Mouse (Mus musculus): ENCODE data around the gene Tmem126a. TPM values are rescaled to one million over a fixed set of nuclear protein-coding genes. Genes with fewer than 3 reads are reported as not detected.
A peak's percentile ranks its signal among the peaks of the same experiment; 100 is the strongest.

Tmem126a gene
- polyA plus RNA-seq, 1 experiment = 82.0 TPM

GRCm38 (mm10) chr7:90427006-90427405 is 30.0 kb downstream of the Tmem126a start:
- Histone ChIP-seq H3ac (ENCODE audit: control insufficient read depth, insufficient read length, low read depth) (no peak overlapping the region), H3K79me2 (ENCODE audit: control insufficient read depth, insufficient read depth) (no peaks in the 10 kb centered on the region), H3K36me3 (ENCODE audit: control insufficient read depth, insufficient read depth) (no peaks in the 10 kb centered on the region), H3K4me3 (ENCODE audit: insufficient read depth, poor library complexity, severe bottlenecking) (no peak overlapping the region), H3K79me3 (ENCODE audit: low read depth) (no peaks in the 10 kb centered on the region), H3K27me3 (ENCODE audit: control insufficient read depth, insufficient read depth, insufficient read length) (peaks cover 5% of the 10 kb centered on the region)
- TF ChIP-seq CEBPB (IDR thresholded peaks at IDR 0.05; ENCODE audit: low read depth) = no peak
- TF ChIP-seq MAX (IDR thresholded peaks at IDR 0.05) = no peak
- no peak for TF ChIP-seq MYOD1 (IDR thresholded peaks at IDR 0.05; ENCODE audit: control insufficient read depth, insufficient read length, low read depth)
- TF ChIP-seq USF1 (IDR thresholded peaks at IDR 0.05; ENCODE audit: low read depth) = no peak
- no peak for TF ChIP-seq FOSL1 (IDR thresholded peaks at IDR 0.05; ENCODE audit: insufficient read depth, low read length, poor library complexity, severe bottlenecking)
- no peak for TF ChIP-seq MYOG (IDR thresholded peaks at IDR 0.05; ENCODE audit: control insufficient read depth, extremely low read depth, insufficient read length)
- TF ChIP-seq CTCF (IDR thresholded peaks at IDR 0.05; ENCODE audit: control insufficient read depth, insufficient read depth, insufficient read length) = no peak

- H3K79me3 ChIP-seq (ENCODE audit: low read depth) = no peaks in the 10 kb centered on the region
- H3K4me3 ChIP-seq (ENCODE audit: insufficient read depth, poor library complexity, severe bottlenecking) = no peak within 1 kb of the TSS
- peak within 1 kb of the TSS; percentile 21 for H3ac ChIP-seq (ENCODE audit: control insufficient read depth, insufficient read length, low read depth)
- H3K36me3 ChIP-seq (ENCODE audit: control insufficient read depth, insufficient read depth) = no peaks in the 10 kb centered on the region
- peaks cover 5% of the 10 kb centered on the region for H3K27me3 ChIP-seq (ENCODE audit: control insufficient read depth, insufficient read depth, insufficient read length)
- H3K79me2 ChIP-seq (ENCODE audit: control insufficient read depth, insufficient read depth) = no peaks in the 10 kb centered on the region
- TF ChIP-seq FOSL1 (IDR thresholded peaks at IDR 0.05; ENCODE audit: insufficient read depth, low read length, poor library complexity, severe bottlenecking) = no peak
- TF ChIP-seq USF1 (IDR thresholded peaks at IDR 0.05; ENCODE audit: low read depth) = no peak
- no peak for TF ChIP-seq MYOD1 (IDR thresholded peaks at IDR 0.05; ENCODE audit: control insufficient read depth, insufficient read length, low read depth)
- no peak for TF ChIP-seq CEBPB (IDR thresholded peaks at IDR 0.05; ENCODE audit: low read depth)
- TF ChIP-seq MYOG (IDR thresholded peaks at IDR 0.05; ENCODE audit: control insufficient read depth, extremely low read depth, insufficient read length) = no peak
- no peak for TF ChIP-seq MAX (IDR thresholded peaks at IDR 0.05)
- no peak for TF ChIP-seq CTCF (IDR thresholded peaks at IDR 0.05; ENCODE audit: control insufficient read depth, insufficient read depth, insufficient read length)
Measured at GRCm38 (mm10) chr7:90426020-90427001, 30.7 kb downstream of the Tmem126a start, which contains the start of gene Ccdc89. Gene Ccdc89 (plus strand): TSS chr7:90426577.

- H3K79me2 ChIP-seq (ENCODE audit: control insufficient read depth, insufficient read depth) = no peaks in the 10 kb centered on the region
- H3K4me3 ChIP-seq (ENCODE audit: insufficient read depth, poor library complexity, severe bottlenecking) = no peak overlapping the region
- no peaks in the 10 kb centered on the region for H3K27me3 ChIP-seq (ENCODE audit: control insufficient read depth, insufficient read depth, insufficient read length)
- H3ac ChIP-seq (ENCODE audit: control insufficient read depth, insufficient read length, low read depth) = no peak overlapping the region
- H3K36me3 ChIP-seq (ENCODE audit: control insufficient read depth, insufficient read depth) = no peaks in the 10 kb centered on the region
- TF ChIP-seq USF1 (IDR thresholded peaks at IDR 0.05; ENCODE audit: low read depth) = no peak
- TF ChIP-seq MAX (IDR thresholded peaks at IDR 0.05) = no peak
- TF ChIP-seq MYOD1 (IDR thresholded peaks at IDR 0.05; ENCODE audit: control insufficient read depth, insufficient read length, low read depth) = no peak
- TF ChIP-seq MYOG (IDR thresholded peaks at IDR 0.05; ENCODE audit: control insufficient read depth, extremely low read depth, insufficient read length) = no peak
- no peak for TF ChIP-seq FOSL1 (IDR thresholded peaks at IDR 0.05; ENCODE audit: insufficient read depth, low read length, poor library complexity, severe bottlenecking)
- TF ChIP-seq CTCF (IDR thresholded peaks at IDR 0.05; ENCODE audit: control insufficient read depth, insufficient read depth, insufficient read length) = no peak
- no peak for TF ChIP-seq CEBPB (IDR thresholded peaks at IDR 0.05; ENCODE audit: low read depth)
- H3K79me3 ChIP-seq (ENCODE audit: low read depth) = no peaks in the 10 kb centered on the region
Measured at GRCm38 (mm10) chr7:90409934-90410333, 47.1 kb downstream of the Tmem126a start.

Other genes with a start within 250 kb of the Tmem126a start
- not detected for gene Ccdc83, start 191.5 kb downstream of the Tmem126a start, polyA plus RNA-seq (2012; fragmentation: generic; extraction: Trizol)
- 21.9 TPM for gene Sytl2, start 155.0 kb downstream of the Tmem126a start, polyA plus RNA-seq (2012; fragmentation: generic; extraction: Trizol)
- 0.25 TPM for gene Ccdc89, start 30.7 kb downstream of the Tmem126a start, polyA plus RNA-seq (2012; fragmentation: generic; extraction: Trizol)
- 17.0 TPM for gene Crebzf, start 14.5 kb downstream of the Tmem126a start, polyA plus RNA-seq (2012; fragmentation: generic; extraction: Trizol)
- gene Tmem126b, start 18.8 kb upstream of the Tmem126a start, polyA plus RNA-seq (2012; fragmentation: generic; extraction: Trizol) = 6.1 TPM
- 0.01 TPM for gene Dlg2, start 19.4 kb upstream of the Tmem126a start, polyA plus RNA-seq (2012; fragmentation: generic; extraction: Trizol)